Mouse (Mus musculus): ENCODE data around the gene Mtg1. TPM values are rescaled to one million over a fixed set of nuclear protein-coding genes. Genes with fewer than 3 reads are reported as not detected.

Mtg1 gene
- 33.7 TPM for polyA plus RNA-seq (2017; shearing (Covaris generic))

DNA sequence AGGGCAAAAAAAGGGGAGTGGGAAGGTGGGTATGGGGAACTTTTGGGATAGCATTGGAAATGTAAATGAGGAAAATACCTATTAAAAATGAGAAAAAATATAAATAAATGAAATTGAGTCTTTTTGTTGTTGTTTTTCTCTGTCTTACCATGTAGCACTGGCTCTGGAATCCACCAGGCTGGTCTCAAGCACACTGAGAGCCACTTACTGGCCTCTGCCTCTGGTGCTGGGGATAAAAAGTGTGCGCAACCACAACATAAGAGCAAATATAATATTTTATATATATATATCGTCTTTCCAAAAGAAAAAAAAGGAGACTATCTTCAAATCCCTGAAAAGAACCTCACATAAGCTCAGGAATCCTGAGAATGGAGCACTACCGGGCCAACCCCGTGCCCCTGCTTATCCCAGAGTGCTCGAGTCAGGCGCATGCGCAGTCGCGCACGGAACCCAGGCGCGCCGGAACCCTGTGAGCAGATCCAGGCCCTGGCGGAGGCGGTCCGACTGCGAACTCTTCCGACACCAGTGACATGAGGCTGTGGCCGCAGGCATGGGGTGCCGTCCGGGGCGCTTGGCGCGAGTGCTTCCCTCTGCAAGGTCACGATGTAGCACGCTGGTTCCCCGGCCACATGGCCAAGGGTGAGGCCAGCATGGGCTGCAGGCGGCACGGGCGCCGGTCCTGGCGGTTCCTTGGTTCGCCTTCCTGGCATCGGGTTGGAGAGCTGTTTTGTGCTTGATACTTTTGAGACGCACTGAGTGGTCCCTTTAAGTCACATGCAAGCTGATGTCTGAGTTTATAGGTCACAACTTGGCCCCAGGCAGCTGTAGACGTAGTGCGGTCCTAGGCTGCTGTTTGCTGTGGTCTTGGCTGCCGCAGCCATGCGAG, at the start of gene Mtg1:
TSS of gene Mtg1 (plus strand) at position 430 of the 886 bp plus-strand sequence.

DNA sequence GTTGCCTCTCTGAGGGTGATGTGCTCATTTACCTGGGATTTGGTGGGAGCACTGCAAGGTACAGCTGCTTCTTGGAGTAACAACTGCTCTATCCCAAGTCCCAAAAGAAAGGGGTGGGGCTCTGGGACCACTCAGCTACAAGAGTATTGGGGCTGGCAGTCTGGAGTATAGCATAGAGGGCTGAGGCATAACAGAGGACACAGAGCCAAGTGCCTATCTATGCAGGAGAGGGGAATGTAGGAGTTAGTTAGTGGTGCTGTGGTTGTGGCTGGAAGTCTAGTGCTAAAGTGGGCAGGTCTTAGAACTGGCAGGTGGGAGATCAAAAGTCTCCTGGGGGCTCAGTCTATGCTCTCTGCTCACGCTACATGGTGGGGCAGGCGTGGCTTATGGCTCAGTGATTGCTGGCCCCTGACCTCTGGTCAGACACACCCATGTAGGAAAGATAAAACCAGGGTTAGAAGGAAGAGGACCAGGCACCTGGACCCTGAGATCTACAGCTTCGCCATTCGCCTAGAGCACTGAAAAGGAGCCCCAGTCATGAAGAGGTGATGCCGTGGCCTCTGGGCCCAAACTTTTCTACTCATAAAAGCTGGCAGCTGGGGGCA, 44.3 kb upstream of the Mtg1 start, which contains the start of gene Prap1:
TSS of gene Prap1 (plus strand) at position 472 of the 605 bp plus-strand sequence.

DNA sequence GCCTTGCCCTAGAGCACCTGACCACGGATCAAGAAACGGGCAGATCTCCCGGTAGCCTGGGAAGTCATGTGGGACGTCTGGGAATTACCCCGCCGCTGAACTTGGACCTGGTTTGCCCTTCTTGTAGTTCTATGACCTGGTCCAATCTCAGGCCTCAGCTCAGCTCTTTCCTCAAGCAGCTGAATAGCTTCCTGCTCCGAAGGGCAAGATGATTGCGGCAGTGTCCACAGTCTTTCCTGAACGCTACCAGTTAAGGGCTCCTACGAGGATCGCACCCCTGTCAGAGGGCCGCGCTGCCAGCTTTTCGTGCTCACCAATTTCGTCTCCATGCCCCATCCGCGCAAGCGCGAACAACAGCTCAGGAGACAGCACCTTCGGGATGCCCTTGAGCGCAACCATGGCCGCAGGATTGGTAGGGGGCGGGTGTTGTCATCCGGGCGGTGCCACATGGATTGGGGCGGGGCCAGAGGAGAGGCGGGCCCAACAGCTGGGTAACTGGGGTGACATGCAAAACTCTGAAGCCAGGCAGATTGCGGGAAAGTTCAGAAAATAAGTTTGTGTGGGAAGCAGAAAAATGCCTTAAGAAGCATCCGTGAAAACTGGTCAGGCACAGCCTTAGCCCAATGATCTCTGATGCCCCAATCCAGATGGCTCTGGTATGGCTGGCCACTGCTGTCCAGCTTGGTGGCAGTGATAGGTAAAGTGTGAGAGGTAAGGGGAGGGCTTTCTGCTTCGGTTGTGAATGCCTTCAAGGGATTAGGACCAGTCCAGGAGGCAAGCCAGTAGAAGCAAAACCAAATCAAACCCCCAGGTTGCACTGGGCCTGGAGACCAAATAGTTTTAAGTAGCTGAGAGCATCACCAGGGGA, 35.1 kb upstream of the Mtg1 start, which contains the start of gene Fuom:
TSS of gene Fuom (minus strand) at position 449 of the 868 bp plus-strand sequence.

DNA sequence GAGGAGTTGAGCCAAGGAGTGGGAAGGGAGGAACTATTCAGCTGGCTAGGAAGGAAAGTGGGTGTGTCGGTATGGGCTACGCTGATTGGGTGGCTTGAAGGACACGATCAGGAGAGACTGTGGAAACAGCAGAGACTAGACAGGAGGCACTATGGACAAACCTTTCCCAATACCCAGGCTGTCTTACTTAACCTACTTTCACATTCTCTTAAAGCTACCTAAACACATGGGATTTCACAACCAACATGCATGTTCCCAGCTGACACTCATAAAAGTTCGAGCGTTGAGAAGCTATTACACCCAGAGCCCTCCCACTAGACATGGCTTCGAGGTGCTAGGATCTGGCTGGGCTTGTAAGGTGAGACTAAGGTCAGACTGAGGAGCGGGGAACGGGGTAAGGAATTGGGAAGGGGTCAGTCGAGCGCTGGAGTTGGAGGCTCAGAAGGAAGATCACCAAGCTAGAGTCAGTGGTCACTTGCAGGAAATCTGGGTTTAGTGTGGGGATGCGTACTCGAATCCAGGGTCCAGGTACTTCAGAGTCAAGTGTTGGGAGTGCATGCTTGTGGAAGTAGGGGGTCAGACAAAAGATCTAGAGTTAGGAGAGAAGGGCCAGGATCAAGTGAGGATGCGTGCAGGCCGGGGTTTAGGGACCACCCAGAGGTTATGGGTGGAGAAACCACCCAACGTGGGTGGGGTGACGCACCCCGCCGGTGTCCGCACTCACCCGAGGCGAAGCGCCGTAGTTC, 21.6 kb upstream of the Mtg1 start, which contains the start of gene Paox:
TSS of gene Paox (plus strand) at position 217 of the 746 bp plus-strand sequence.

DNA sequence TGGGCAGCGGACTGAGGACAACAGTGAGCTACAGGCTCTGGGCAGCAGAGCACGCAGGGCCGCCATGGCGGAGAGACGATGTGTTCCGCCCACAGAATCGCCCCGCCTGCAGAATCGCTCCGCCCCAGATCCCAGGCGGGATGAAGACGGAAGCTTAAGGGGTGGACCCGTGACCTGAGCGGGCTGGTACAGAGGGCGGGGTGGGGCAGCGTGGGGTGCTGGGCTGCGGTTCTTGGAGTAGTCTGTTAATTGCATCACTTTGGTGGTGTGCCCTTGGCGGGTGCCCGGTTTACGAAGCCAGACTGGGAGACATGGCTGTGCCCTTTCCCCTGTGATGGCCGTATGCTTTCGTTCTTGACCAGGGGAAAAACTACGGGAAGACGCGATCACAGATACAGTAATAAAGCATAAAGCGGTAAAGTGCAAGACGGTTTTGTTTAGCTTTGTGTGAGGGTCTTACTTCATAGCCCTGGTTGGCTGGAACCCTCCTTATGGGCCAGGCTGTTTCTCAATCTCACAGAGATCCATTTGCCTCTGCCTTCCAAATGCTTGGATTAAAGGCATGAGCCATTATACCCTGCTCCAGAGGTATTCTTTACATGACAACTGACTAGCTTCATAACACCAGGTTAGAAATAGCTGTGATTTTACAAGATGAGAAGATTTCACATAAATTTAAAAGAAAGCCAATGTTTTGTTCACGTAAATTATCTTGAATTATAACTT, 20.9 kb upstream of the Mtg1 start, which contains the start of gene Echs1:
TSS of gene Echs1 (minus strand) at position 148 of the 726 bp plus-strand sequence.

DNA sequence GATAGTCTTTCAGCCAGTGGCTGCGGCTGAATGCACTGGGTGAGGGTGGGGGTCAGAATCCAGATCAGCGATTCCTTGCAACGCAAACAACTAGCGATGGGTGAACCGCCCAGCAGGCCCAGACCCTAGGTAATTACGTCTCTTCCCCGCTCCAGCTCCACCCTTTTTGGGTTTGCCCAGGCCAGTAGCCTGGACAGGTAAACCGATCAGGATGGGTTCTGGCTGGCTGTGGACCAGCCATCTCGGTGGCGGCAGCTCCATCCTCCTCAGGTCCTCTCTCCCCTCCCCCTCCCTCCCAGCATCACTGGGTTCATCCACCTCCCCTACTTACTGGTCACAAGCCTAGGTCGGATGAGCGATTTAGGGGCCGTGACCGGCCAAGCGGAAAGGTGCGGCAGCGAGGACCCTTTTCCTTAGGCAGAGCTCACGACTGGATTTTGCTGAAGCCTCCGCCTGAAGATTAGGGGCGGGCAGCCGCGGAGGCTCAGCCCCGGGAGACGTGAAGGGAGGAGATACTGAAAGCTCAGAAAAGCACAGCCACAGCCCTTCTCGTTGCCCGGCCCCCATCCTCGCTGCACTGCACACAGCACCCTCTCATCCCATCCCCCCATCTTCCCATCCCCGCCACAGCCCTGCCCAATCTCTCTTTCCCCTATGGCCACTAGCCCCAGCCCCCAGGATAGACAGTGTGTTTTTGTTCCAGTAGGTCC, 17.0 kb downstream of the Mtg1 start, which contains the start of gene Sprn:
TSS of gene Sprn (minus strand) at position 660 of the 710 bp plus-strand sequence.

DNA sequence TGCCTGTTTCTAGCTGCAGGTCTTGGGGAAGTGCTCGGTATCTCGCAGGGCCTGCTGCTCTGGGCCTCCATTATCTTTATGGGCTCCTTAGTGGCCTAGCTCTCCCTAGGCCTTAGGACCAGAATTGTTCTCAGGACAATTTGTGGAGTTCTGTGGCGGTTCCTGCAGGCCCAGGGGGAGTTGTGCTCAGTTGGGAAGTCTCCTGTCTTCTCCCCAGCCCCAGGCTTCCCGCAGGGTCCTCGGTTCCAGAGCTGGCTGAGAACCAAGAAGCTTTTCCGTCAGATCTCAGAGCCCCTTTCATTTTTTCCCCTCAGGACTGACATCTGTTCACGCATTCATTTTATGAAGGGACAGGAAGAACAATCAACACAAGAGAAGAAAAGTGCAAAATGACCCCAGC, 27.3 kb downstream of the Mtg1 start, which contains the start of gene Olfr522:
TSS of gene Olfr522 (minus strand) at position 101 of the 400 bp plus-strand sequence.

DNA sequence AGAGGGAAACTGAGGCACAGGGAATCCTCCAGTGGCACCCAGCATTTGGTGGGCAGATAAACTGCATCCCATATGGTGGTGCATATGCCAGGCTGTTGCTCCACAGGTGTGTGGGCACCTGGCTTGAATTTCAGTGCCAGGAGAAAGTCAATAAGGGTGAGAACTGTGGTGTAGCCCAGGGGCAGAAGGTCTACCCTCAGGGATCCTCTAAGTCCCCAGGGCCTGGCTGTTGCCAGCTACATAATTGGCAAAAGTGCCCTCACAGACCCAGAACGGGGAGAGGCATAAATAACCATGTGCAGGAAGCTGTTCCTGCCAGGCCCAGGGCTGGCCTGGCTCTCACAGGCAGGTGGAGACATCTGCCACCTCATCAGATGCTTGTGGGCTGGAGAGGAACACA, 35.6 kb downstream of the Mtg1 start, which contains the start of gene Olfr523:
TSS of gene Olfr523 (plus strand) at position 282 of the 400 bp plus-strand sequence.

Other genes starting within 250 kb of the Mtg1 start
- 0.72 TPM for gene Kndc1, start 242.9 kb upstream of the Mtg1 start, polyA plus RNA-seq (2017; shearing (Covaris generic))
- gene Utf1, start 193.8 kb upstream of the Mtg1 start, polyA plus RNA-seq (2017; shearing (Covaris generic)), result 7.0 TPM
- gene 6430531B16Rik, start 158.8 kb upstream of the Mtg1 start, polyA plus RNA-seq (2017; shearing (Covaris generic)), result 0.40 TPM
- 21.5 TPM for gene Adam8, start 145.0 kb upstream of the Mtg1 start, polyA plus RNA-seq (2017; shearing (Covaris generic))
- gene Zfp511, start 101.2 kb upstream of the Mtg1 start, polyA plus RNA-seq (2017; shearing (Covaris generic)), result 58.5 TPM
- 46.5 TPM for gene Tubgcp2, start 100.9 kb upstream of the Mtg1 start, polyA plus RNA-seq (2017; shearing (Covaris generic))
- gene Msx3, start 88.5 kb upstream of the Mtg1 start, polyA plus RNA-seq (2017; shearing (Covaris generic)), result not detected
- gene Caly, start 55.0 kb upstream of the Mtg1 start, polyA plus RNA-seq (2017; shearing (Covaris generic)), result not detected
- gene Prap1, start 44.2 kb upstream of the Mtg1 start, polyA plus RNA-seq (2017; shearing (Covaris generic)), result not detected
- 13.4 TPM for gene Fuom, start 35.1 kb upstream of the Mtg1 start, polyA plus RNA-seq (2017; shearing (Covaris generic))
- 3.0 TPM for gene Paox, start 21.8 kb upstream of the Mtg1 start, polyA plus RNA-seq (2017; shearing (Covaris generic))
- 64.7 TPM for gene Echs1, start 21.1 kb upstream of the Mtg1 start, polyA plus RNA-seq (2017; shearing (Covaris generic))
- gene Sprn, start 17.3 kb downstream of the Mtg1 start, polyA plus RNA-seq (2017; shearing (Covaris generic)), result not detected
- not detected for gene Olfr522, start 27.2 kb downstream of the Mtg1 start, polyA plus RNA-seq (2017; shearing (Covaris generic))
- gene Olfr523, start 35.7 kb downstream of the Mtg1 start, polyA plus RNA-seq (2017; shearing (Covaris generic)), result not detected
- gene Olfr524, start 68.4 kb downstream of the Mtg1 start, polyA plus RNA-seq (2017; shearing (Covaris generic)), result not detected
- 0.12 TPM for gene Cd163l1, start 80.7 kb downstream of the Mtg1 start, polyA plus RNA-seq (2017; shearing (Covaris generic))
- gene 5830411N06Rik, start 109.7 kb downstream of the Mtg1 start, polyA plus RNA-seq (2017; shearing (Covaris generic)), result 0.49 TPM
- gene Olfr525, start 183.3 kb downstream of the Mtg1 start, polyA plus RNA-seq (2017; shearing (Covaris generic)), result 0.06 TPM
- gene Olfr527, start 196.5 kb downstream of the Mtg1 start, polyA plus RNA-seq (2017; shearing (Covaris generic)), result not detected
- gene Olfr60, start 224.1 kb downstream of the Mtg1 start, polyA plus RNA-seq (2017; shearing (Covaris generic)), result 0.20 TPM
- 0.20 TPM for gene Olfr530, start 238.8 kb downstream of the Mtg1 start, polyA plus RNA-seq (2017; shearing (Covaris generic))